Mouse (Mus musculus) mouse embryonic stem cell (cell line): ENCODE results near the gene Pemt.

Source experiments
- in situ Hi-C, 2 experiments: fragments of 300-500 bp; cut with MboI; formaldehyde crosslinking; loops; 1 replicate in 1 of 2; 3 replicates in 1 of 2; pipeline ENCODE4 v1.14.3; 2019 to 2020; ENCODE audit warnings: low sequenced_read_pairs in 2 of 2, low pct_unique_long_range_greater_than_20kb in 1 of 2, mixed read lengths in 1 of 2; ENCODE audit not compliant: unreplicated experiment in 1 of 2

The Pemt gene

GRCm38 (mm10) chr11:60046058-60046735 lies at the start of gene Pemt:
Gene Pemt, minus strand, starts transcription at chr11:60046489.
- in situ Hi-C loops = no loop called here

- in situ Hi-C loops = loop anchor here (5.0 to 25.0 kb wide), 2 partner anchors 102 to 192 kb away; no protein-coding TSS in a partner anchor
Measured at GRCm38 (mm10) chr11:60094909-60095810, 48.9 kb upstream of the Pemt start.

GRCm38 (mm10) chr11:60093984-60094587 lies 47.8 kb upstream of the Pemt start:
- in situ Hi-C loops = loop anchor here (5.0 to 25.0 kb wide), 2 partner anchors 103 to 193 kb away; no protein-coding TSS in a partner anchor

DNA sequence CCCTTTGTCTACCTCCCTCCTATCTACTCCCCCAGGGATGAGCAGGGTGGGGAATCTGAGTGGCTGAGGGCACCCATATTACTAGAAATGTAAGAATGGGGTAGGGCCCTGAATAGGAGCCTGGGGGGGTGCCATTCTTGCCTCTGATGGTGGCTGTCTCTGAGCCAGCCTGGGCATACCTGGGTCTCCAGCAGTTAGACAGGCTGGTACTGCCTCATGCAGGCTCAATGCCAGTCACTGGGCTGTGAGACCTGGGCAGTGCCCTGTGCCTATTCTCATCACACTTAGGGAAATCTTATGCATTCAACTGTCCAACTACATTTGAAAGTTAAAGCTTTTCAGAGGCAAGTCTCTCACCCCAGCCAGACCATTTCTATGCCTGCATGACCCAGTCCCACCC lies 46.9 kb upstream of the Pemt start:
- in situ Hi-C loops = loop anchor here (5.0 to 25.0 kb wide), 2 partner anchors 104 to 194 kb away; no protein-coding TSS in a partner anchor

DNA sequence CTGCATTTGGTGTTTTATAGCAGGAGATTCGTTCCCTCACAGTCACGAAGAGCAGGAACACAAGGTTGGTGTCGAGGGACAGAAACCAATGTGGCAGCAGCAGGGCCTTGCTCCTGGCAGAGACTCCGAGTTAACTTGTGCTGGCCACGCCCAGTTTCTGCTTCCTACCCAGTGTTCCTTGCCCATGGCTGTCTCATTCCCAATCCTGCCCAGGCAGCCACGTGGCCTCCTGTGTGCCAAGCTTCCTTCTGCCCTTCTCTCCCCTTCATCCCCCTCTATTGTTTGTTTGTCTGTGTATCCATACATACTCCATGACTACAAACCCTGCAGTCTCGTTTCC lies 45.1 kb upstream of the Pemt start:
- in situ Hi-C loops = loop anchor here (5.0 to 25.0 kb wide), 2 partner anchors 106 to 196 kb away; no protein-coding TSS in a partner anchor

DNA sequence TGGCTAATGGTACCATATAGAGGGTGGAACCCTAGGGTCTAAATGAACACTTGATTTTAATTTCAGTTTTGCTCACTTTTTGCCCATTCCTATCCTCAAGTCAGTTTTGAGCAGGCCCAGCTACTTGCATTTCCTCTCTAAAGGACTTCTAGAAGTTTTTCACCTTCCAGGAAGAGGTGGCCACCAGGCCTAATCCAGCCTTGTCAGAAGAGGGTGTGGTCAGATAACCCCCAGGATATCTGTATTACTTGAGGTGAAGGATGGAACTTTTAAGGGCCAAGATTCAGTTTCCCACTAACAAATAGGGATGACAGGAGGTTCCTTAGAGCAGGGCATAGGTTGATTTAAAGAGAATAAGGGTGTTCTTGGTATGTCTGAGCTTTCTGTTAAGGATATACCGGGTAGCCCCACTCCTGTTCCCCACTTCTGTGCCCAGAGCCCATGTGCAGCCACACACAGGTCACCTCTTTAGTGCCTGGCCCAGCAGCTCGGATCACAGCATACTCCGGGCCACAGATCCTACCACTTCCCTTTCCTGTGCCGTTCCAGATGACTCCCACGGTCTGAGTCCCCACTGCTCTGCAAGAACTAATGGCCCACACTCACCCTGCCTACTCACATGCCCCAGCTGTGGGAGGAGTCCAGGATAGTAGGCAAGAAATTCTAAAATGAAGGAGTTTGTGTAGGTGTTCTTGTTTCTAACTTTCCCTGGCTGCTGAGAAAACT lies 44.6 kb upstream of the Pemt start:
- in situ Hi-C loops = loop anchor here (5.0 to 25.0 kb wide), 2 partner anchors 106 to 196 kb away; no protein-coding TSS in a partner anchor

- in situ Hi-C loops = loop anchor here in 1 of 2 experiments (25.0 kb wide), 1 partner anchor 198 kb away; no protein-coding TSS in a partner anchor
Measured at GRCm38 (mm10) chr11:60088947-60089346, 42.7 kb upstream of the Pemt start.

DNA sequence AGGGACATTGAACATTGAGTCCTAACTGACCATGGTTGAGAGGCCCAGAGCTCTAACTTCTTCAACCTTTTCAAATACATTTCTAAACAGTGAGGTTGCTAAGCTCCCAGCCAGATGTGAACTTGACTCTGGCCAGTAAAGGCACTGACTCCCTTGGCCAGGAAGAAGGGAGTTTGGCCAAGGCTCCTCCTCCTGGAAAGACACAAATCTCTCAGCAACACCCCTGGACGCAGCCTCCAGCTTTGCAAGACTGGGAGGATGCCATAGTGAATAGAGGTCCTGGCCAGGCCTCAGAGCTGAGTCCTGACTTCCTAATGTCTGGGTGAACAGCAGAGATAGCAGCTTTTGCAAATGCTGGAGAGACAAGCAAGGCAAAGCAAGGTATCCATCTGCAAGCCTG lies 40.4 kb upstream of the Pemt start:
- in situ Hi-C loops = loop anchor here in 1 of 2 experiments (25.0 kb wide), 1 partner anchor 201 kb away; no protein-coding TSS in a partner anchor

DNA sequence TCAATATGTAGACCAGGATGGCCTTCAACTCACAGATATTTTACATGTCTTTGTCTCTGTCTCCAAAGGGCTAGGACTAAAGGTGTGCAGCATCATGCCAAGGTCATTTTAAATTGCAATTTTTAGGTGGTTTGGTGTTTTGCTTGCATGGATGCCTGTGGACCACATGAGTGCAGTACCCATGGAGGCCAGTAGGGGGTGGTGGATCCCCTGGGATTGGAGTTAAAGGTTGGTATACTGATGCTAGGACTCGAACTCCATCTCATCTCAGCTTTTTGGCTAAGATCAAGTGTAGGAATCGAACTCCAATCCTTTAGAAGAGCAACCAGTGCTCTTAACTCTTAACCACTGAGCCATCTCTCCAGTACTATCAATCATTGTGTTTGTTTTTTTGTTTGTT lies 38.3 kb upstream of the Pemt start:
- in situ Hi-C loops = loop anchor here in 1 of 2 experiments (25.0 kb wide), 1 partner anchor 203 kb away; no protein-coding TSS in a partner anchor

- in situ Hi-C loops = loop anchor here (5.0 to 25.0 kb wide), 2 partner anchors 199 to 211 kb away; no protein-coding TSS in a partner anchor
Measured at GRCm38 (mm10) chr11:60076790-60077189, 30.5 kb upstream of the Pemt start.

- in situ Hi-C loops = loop anchor here (5.0 to 25.0 kb wide), 2 partner anchors 199 to 211 kb away; no protein-coding TSS in a partner anchor
Measured at GRCm38 (mm10) chr11:60076183-60076582, 29.9 kb upstream of the Pemt start.

GRCm38 (mm10) chr11:60073936-60074502 lies 27.7 kb upstream of the Pemt start:
- in situ Hi-C loops = no loop called here

- in situ Hi-C loops = no loop called here
Measured at GRCm38 (mm10) chr11:60073121-60073520, 26.8 kb upstream of the Pemt start.

DNA sequence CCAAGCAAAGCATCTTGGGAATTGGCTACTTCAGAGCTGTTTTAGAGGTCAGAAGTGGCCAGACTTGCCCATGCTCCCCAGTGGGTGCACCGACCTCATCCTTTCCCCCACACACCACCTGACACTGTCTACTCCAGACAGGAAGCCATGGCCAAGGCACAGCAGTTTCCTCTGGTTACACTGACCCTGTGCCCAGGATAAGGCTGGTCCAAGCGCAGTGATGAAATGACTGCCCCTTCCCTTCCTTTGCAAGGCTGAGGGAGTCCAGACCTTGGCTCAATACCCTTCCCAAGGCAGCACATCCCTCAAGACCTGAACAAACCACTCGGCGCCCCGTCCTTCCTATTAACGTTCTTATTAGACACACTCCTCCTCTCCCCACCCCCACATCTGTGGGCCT lies 24.9 kb upstream of the Pemt start:
- in situ Hi-C loops = no loop called here

- in situ Hi-C loops = no loop called here
Measured at GRCm38 (mm10) chr11:60070599-60070998, 24.3 kb upstream of the Pemt start.

- in situ Hi-C loops = loop anchor here in 1 of 2 experiments (5.0 kb wide), 1 partner anchor 191 kb away; no protein-coding TSS in a partner anchor
Measured at GRCm38 (mm10) chr11:60068631-60069030, 22.3 kb upstream of the Pemt start.

GRCm38 (mm10) chr11:60067646-60068045 lies 21.4 kb upstream of the Pemt start:
- in situ Hi-C loops = loop anchor here in 1 of 2 experiments (5.0 kb wide), 1 partner anchor 190 kb away; no protein-coding TSS in a partner anchor
